Mouse (Mus musculus) right cerebral cortex, postnatal 14 days (tissue): ENCODE measurements at regions not wholly inside any gene's neighbourhood (a gene's known extent, or its start where the extent isn't known, plus 50 kb on each side); places are given as distances from the start of the nearest gene placed in this dataset.

ENCODE experiments used
- DNase-seq: peaks from one replicate; pipeline ENCODE4 v3.0.0; 2022

DNA sequence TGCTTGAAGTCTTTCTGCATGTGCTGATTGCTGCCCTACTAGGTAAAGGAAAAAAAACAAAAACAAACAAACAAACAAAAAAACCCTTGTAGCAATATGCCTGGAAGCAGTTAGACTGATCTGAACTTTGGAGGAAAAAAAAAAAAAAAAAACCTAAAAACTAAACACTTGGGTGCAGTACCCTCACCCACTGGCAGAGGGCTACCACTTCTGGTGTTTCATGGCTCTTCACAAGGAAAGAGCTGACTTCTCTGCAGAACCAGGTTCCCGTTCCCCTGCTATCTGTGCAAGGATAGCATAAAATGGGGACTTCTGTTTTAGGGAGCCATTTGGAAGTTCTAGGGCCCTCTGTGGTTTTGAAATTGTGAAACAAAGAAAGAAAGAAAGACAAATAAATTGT, 52.2 kb upstream of the Otud4 start:
- peak; percentile 72 for DNase-seq

DNA sequence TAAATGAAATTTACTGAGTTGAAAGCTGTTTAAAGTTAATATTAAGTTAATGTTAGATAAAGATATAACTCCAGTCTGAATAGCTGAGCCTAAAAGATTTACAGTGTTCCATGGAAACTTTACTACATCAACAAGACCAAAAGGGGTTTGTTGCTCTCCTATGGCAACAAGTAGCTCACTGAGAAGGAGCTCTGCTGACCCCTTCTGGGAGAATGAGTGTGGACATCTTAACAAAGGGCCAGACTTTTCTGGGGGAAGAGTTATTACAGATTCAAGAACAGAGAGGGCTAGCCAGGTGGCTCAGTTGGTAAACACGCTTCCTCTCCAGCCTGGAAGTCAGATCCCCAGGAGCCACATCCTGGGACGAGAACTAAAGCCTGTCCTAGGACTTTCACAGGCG, 54.5 kb upstream of the Otud4 start:
- peak; percentile 42 for DNase-seq

DNA sequence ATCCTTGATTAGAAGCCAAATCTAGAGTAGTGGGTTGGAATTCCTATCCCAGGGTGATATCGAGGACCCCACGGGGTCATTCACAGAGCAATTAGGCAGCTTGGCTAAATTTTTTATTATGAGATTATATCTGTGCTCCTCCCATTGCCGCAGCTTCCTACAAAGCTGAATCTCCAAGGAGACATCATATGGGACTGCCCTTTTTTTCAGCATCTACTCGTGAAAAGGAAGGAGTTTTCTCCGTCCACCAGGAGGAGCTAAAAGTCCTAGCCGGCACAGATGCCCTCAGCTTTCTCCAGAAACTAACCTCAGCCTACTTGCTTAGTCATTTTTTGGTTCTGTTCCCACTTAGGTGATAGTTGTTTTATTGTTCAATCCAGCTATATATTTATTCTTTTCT, 56.1 kb upstream of the Otud4 start:
- DNase-seq, result no peak

- no peak for DNase-seq
Observed at GRCm38 (mm10) chr8:79582195-79582594, 57.2 kb upstream of the Otud4 start.

DNA sequence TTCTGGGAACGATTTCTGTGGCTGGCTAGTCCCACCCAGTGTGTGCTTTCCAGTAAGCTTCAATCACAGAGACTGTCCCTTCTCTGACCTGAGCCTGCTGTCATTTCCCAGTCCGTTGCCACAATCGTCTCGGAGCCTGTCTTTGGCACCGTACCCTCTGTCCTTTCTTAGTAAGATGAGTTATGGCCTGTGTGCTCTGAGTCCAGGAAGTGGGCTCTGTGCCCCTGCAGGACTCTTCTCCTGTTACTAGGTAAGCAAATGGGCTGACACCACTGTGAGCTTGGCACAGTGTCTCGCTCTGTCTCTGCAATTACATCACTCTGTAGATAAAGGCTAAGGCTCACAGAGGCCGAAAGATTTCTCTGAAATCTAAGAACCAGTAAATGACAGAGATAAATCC, 63.3 kb upstream of the Otud4 start:
- no peak for DNase-seq

DNA sequence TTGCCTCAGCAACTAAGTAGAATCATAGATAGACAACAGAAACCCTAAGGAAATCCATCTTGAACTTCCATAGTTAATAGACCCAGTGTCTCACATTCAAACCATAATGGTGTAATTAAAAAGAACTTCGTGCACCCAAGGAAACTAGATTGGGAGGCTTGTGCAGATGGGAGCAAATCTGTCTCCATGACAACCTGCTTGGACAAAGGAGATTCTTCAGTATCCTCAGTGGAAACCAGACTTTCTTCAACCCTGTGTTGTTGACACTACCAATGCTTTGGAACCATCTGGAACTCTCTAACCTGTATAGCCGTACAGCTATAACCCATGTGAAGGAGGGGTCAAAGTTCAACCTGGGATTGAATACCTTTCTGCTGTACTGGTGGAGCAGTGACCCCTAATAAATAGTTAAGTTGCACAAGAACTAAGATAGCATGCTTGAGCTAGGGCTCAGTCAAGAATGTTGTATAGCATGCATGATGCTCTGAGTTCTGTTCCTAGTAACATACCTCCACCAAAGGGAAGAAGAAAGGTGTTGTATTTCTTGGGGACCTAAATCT, 64.2 kb upstream of the Otud4 start:
- DNase-seq, result no peak

GRCm38 (mm10) chr8:79573491-79573890, 65.9 kb upstream of the Otud4 start:
- DNase-seq, result no peak

DNA sequence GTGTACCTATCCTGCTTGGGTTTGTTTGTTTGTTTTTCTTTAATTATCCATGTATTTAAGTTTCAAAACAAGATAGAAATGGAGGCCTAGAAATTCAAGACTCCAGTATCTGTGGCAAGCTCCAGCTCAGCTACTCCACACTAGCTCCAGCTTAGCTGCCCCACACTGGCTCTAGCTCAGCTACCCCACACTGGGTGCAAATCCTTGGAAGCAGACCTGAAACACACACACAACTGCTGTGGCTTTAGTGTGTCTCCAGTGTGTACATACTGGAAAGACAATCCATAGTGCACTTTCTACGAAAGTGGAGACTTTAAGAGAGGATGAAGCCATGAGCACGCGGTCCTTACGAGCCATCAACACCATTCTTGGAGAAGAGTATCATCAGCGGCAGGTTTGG, 66.9 kb upstream of the Otud4 start:
- DNase-seq, result no peak

- no peak for DNase-seq
Observed at GRCm38 (mm10) chr8:79563101-79563500, 76.3 kb upstream of the Otud4 start.

DNA sequence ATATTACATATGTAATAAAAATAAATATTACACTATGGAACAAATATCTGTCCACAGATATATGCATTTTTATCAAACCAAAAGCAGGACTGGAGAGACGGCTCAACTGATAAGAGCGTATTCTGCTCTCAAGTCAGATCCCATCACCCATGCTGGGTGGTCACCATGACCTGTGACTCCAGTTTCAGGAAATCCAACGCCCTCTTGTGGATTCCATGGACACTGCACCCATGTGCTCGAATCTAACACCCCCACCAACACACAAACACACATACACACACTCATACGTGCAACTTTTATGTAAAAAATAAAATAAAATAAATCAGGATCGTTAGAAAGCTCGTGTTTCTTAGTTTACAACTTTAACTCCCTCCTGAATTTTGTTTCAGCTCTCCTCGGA, 76.7 kb upstream of the Otud4 start:
- peak; percentile 11 for DNase-seq

- peak; percentile 8 for DNase-seq
Observed at GRCm38 (mm10) chr8:79562071-79562581, 77.3 kb upstream of the Otud4 start.

DNA sequence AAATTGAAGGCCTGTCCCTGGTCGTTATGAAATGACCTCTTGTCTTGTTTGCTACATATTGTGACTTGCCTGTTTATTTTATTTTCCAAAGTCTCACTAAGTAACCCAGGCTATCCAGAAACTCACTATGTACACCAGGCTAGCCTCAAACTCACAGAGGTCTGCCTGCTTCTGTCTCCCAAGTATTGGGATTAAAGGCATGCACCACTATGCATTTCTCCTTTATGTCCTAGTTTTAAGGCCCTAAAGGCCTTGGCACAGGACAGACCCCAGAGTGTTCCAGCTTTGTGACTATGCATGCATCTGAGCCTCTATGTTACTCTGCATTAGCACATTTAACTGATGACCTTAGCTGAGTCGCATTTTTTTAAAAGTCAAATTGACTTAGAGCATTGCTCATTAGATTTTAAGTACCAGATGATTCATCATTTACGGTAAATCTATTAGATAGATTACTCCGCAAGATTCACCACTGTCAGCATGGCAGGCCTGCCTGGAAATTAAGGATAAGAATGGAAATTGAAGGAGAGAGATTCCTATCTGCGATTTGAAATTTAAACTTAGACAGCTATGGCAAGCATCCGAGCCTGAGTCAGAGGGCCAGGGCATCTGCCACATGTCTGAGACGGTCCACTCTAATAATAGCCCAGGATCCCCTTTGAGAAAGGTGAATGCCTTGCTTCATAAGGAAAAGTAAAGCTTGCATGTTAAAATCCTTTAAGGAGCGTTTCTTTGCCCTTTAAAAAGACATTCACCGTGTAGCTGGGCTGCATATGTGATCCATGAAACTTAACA, 78.0 kb upstream of the Otud4 start:
- no peak for DNase-seq

GRCm38 (mm10) chr8:79559516-79559915, 79.9 kb upstream of the Otud4 start:
- peak; percentile 54 for DNase-seq

DNA sequence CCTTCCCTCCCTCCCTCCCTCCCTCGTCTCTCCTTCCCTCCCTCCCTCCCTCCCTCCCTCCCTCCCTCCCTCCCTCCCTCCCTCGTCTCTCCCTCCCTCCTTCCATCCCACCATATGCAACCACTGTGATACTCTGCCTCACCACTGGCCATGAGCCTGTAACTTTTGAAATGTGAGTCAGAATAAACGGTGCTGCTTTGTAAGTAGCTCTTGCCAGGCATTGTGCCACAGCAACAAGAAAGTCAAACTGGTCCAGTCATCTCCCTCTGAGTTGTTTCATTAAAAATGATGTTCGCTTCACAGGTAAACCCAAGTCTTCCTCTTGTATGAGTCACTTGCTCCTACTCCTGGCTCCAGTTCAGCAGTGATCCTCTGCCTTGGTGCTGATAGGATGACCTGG, 85.1 kb upstream of the Otud4 start:
- DNase-seq, result no peak

GRCm38 (mm10) chr8:79550151-79550550, 89.3 kb upstream of the Otud4 start:
- DNase-seq, result no peak

GRCm38 (mm10) chr8:79548156-79548555, 91.3 kb upstream of the Otud4 start:
- DNase-seq, result no peak

DNA sequence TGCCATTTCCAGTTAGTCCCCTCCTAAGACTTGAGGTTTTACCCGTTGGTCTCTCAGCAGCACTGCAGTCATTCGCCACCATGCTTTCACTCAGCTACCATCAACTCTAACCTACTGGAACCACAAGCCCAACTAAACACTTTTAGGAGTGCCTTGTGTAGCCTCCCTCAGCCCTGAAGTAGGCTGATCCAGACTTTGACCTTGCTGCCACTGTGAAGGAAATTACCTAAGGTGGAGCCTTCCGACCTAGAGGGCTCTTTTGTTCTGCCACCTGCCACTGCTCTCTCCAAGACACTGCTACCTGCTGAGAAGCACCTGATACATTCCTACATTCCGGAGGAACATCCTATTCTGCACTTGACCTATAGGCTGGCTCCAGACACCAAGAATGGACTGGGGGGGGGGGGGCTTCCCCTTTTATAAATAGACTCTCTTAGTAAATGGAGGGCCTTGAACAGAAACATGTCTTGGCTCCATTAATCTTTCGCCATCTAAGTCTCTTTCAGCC, 93.5 kb upstream of the Otud4 start:
- DNase-seq, result no peak

DNA sequence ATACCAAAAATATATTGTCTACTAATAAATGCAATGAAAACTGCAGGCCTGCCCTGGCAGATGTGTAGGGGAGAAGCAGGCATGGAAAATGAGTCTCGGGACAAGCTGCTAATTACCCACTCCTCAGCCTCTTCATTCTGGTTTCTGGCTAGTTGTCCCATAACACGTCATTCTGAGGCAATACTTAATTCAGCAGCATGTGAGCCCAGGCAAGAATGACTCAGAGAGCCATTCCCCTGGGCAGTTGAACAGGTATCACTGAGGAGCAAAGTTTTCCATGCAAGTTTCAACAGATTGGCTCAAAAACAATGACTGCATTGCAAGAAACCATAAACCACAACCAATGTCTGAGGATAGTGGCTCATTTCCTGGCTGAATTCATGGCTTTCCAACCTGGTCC, 97.0 kb upstream of the Otud4 start:
- no peak for DNase-seq

GRCm38 (mm10) chr8:79540053-79540452, 99.4 kb upstream of the Otud4 start:
- DNase-seq, result no peak

DNA sequence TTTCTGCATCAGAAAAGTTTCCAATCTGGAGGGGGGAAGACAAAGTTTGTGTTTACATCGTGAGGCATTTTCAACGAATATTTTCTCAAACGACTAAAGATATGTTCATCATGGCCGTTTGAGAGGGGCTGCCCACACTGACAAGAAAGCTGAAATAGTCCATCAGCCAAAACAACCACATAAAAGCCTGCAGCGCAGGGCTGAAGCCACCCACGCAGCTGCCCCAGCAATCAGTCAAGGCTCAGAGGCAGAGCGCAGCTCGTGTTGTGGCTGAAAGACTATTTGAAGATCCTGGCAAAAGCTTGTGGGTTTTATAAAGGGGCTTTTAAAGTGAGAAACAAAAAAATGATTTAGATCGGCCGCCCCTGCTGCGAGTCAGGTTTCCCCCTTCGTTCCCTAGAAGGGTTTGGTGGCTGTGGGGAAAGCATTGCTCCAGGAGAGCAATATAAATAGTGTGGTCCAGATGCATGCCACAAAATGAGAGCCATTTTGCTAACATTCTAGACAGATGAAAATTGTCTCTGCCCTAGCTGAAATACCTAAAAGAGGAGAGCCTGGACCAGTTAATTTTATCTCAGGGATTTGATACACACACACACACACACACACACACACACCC, 105.0 kb upstream of the Otud4 start:
- DNase-seq, result peak; percentile 25

DNA sequence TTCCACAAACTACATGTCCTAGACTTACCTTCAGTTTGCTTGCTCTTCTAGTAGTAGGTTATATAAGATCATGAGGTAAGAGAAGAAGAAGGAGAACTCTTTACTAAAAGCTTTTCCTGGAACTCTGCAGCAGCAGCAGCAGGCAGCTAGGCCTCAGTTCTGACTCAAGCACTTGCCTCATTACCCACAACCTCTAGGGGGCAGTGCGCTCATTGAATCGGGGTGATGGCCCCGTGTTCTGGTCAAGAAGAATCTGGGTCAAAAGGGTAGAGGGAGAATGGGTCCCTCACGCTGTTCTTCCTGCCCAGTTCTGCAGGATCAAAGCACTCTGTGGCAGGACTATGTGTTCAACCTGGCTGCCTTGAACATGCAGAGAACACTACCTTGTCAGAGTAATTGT, 109.9 kb upstream of the Otud4 start:
- DNase-seq, result no peak

DNA sequence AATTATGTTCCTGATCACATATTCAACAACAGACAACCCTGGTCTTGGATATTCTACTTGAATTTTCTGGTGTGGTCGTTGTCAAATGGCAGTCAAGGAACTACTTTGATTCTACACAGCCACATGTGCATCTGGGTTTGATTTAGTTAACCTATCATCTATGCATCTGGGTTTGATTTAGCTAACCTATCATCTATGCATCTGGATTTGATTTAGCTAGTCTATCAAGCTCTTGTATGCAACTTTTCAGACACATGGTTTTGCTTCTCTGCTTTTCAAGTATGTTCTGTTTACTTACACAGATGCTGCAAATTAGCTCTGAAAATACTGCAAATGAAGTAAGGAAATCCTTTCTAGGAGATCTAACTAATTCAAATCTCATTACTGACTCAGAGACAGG, 117.4 kb upstream of the Otud4 start:
- DNase-seq, result no peak

- no peak for DNase-seq
Observed at GRCm38 (mm10) chr8:79518966-79519365, 119.6 kb upstream of the Smad1 start.

DNA sequence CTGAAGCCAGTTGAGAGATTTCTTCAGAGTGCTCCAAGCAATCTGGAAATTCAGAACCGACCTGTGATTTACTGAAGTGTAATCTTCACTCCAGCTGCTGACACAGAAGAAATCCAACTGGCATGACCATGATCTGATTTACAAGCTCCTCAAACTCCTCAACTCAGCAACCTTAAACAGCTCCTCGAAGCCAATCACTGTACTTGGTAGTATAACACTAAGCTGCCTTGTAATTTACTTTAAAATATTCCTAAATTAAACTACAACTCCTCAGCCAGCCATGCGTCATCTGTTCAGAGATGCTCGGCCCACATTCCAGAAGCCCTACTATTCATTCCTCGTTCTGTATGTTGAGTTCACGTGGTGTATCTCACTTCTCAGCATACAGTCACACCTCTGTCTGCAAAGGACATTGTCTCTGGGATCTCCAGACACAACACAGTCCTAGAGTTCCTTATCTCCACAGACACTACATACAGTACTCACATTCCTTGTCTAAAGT, 116.0 kb upstream of the Smad1 start:
- no peak for DNase-seq
